Mouse (Mus musculus): Measurements from ENCODE around the gene Abi3. TPM values are rescaled to one million over a fixed set of nuclear protein-coding genes. Genes with fewer than 3 reads are reported as not detected.

Abi3 gene
- total and polyA plus RNA-seq, 3 experiments: 7.9 to 23.2 (median 11.4) TPM

GRCm38 (mm10) chr11:95834742-95835710 is 7.2 kb downstream of the Abi3 start:
- TF ChIP-seq POLR2A (IDR thresholded peaks at IDR 0.05; ENCODE audit: insufficient read depth, low read depth, low read length) (no peak), EP300 (IDR thresholded peaks at IDR 0.05; ENCODE audit: insufficient read depth, low read depth, low read length) (no peak), CTCF (IDR thresholded peaks at IDR 0.05) (peak; percentile 20; the same call in 1 of the 2 replicates)
- Histone ChIP-seq H3K27me3 (ENCODE audit: control insufficient read depth, insufficient read depth, low read length) (no peaks in the 10 kb centered on the region), H3K9ac (ENCODE audit: low read depth, low read length) (no peak overlapping the region; the same call in none of the 2 replicates), H3K79me2 (replicated peaks; ENCODE audit: control insufficient read depth, insufficient read depth, low read length) (no peaks in the 10 kb centered on the region), H3K4me1 (ENCODE audit: control insufficient read depth, insufficient read depth, low read length) (peaks cover 41% of the 10 kb centered on the region), H3K27ac (peak overlapping the region; percentile 92), H3K36me3 (ENCODE audit: control insufficient read depth, insufficient read depth, low read length) (peaks cover 6% of the 10 kb centered on the region; the same call in 1 of the 2 replicates), H3K4me3 (peak overlapping the region; percentile 18; the same call in 1 of the 2 replicates)
- 20% methylated on average over 15 of the region's 15 CpGs for WGBS
- intact Hi-C loops (cut with DNase I): no loop called here
- DNase-seq: peak; percentile 43 to 57

GRCm38 (mm10) chr11:95834143-95834667 is 8.1 kb downstream of the Abi3 start:
- intact Hi-C loops (cut with DNase I): no loop called here
- TF ChIP-seq CTCF (IDR thresholded peaks at IDR 0.05) (no peak), EP300 (IDR thresholded peaks at IDR 0.05; ENCODE audit: insufficient read depth, low read depth, low read length) (peak; percentile 41; the same call in 1 of the 2 replicates)
- Histone ChIP-seq H3K36me3 (ENCODE audit: control insufficient read depth, insufficient read depth, low read length) (peaks cover 6% of the 10 kb centered on the region; the same call in 1 of the 2 replicates), H3K9ac (ENCODE audit: low read depth, low read length) (no peak overlapping the region), H3K4me3 (no peak overlapping the region; the same call in 1 of the 2 replicates), H3K4me1 (ENCODE audit: control insufficient read depth, insufficient read depth, low read length) (peaks cover 40% of the 10 kb centered on the region), H3K79me2 (replicated peaks; ENCODE audit: control insufficient read depth, insufficient read depth, low read length) (no peaks in the 10 kb centered on the region), H3K27me3 (ENCODE audit: control insufficient read depth, insufficient read depth, low read length) (no peaks in the 10 kb centered on the region), H3K27ac (peak overlapping the region; percentile 24)
- 27% methylated on average over 22 of the region's 22 CpGs for WGBS
- peak; percentile 55 to 73 for DNase-seq

GRCm38 (mm10) chr11:95833631-95834142 is 8.6 kb downstream of the Abi3 start:
- Histone ChIP-seq H3K79me2 (replicated peaks; ENCODE audit: control insufficient read depth, insufficient read depth, low read length) (no peaks in the 10 kb centered on the region), H3K36me3 (ENCODE audit: control insufficient read depth, insufficient read depth, low read length) (peaks cover 6% of the 10 kb centered on the region; the same call in 1 of the 2 replicates), H3K27me3 (ENCODE audit: control insufficient read depth, insufficient read depth, low read length) (no peaks in the 10 kb centered on the region), H3K9ac (ENCODE audit: low read depth, low read length) (no peak overlapping the region), H3K27ac (peak overlapping the region; percentile 24), H3K4me3 (no peak overlapping the region; the same call in 1 of the 2 replicates), H3K4me1 (ENCODE audit: control insufficient read depth, insufficient read depth, low read length) (peaks cover 39% of the 10 kb centered on the region)
- 52% methylated on average over 18 of the region's 18 CpGs for WGBS
- no peak for TF ChIP-seq CTCF (IDR thresholded peaks at IDR 0.05)
- TF ChIP-seq POLR2A (IDR thresholded peaks at IDR 0.05; ENCODE audit: insufficient read depth, low read depth, low read length): no peak
- TF ChIP-seq EP300 (IDR thresholded peaks at IDR 0.05; ENCODE audit: insufficient read depth, low read depth, low read length): no peak
- no peak for DNase-seq
- intact Hi-C loops (cut with DNase I): no loop called here

- Histone ChIP-seq H3K27me3 (ENCODE audit: control insufficient read depth, insufficient read depth, low read length) (no peaks in the 10 kb centered on the region), H3K79me2 (replicated peaks; ENCODE audit: control insufficient read depth, insufficient read depth, low read length) (no peaks in the 10 kb centered on the region), H3K9ac (ENCODE audit: low read depth, low read length) (no peak overlapping the region), H3K36me3 (ENCODE audit: control insufficient read depth, insufficient read depth, low read length) (peaks cover 6% of the 10 kb centered on the region; the same call in 1 of the 2 replicates), H3K27ac (no peak overlapping the region), H3K4me3 (no peak overlapping the region), H3K4me1 (ENCODE audit: control insufficient read depth, insufficient read depth, low read length) (peaks cover 35% of the 10 kb centered on the region)
- no peak for DNase-seq
- 65% methylated on average over 8 of the region's 8 CpGs for WGBS
- intact Hi-C loops (cut with DNase I): no loop called here
- TF ChIP-seq CTCF (IDR thresholded peaks at IDR 0.05): no peak
- TF ChIP-seq POLR2A (IDR thresholded peaks at IDR 0.05; ENCODE audit: insufficient read depth, low read depth, low read length): no peak
- no peak for TF ChIP-seq EP300 (IDR thresholded peaks at IDR 0.05; ENCODE audit: insufficient read depth, low read depth, low read length)
These were observed 9.2 kb downstream of the Abi3 start for GRCm38 (mm10) chr11:95833006-95833570.

- 80% methylated on average over 18 of the region's 18 CpGs for WGBS
- intact Hi-C loops (cut with DNase I): no loop called here
- H3K4me3 ChIP-seq: no peak overlapping the region
- no peaks in the 10 kb centered on the region for H3K79me2 ChIP-seq (replicated peaks; ENCODE audit: control insufficient read depth, insufficient read depth, low read length)
- TF ChIP-seq EP300 (IDR thresholded peaks at IDR 0.05; ENCODE audit: insufficient read depth, low read depth, low read length): no peak
- TF ChIP-seq CTCF (IDR thresholded peaks at IDR 0.05): no peak
- no peak for TF ChIP-seq POLR2A (IDR thresholded peaks at IDR 0.05; ENCODE audit: insufficient read depth, low read depth, low read length)
- no peaks in the 10 kb centered on the region for H3K27me3 ChIP-seq (ENCODE audit: control insufficient read depth, insufficient read depth, low read length)
- peaks cover 6% of the 10 kb centered on the region; the same call in 1 of the 2 replicates for H3K36me3 ChIP-seq (ENCODE audit: control insufficient read depth, insufficient read depth, low read length)
- peaks cover 35% of the 10 kb centered on the region for H3K4me1 ChIP-seq (ENCODE audit: control insufficient read depth, insufficient read depth, low read length)
- no peak for DNase-seq
- H3K9ac ChIP-seq (ENCODE audit: low read depth, low read length): no peak overlapping the region
- H3K27ac ChIP-seq: no peak overlapping the region
These were observed 9.9 kb downstream of the Abi3 start for GRCm38 (mm10) chr11:95832129-95833005.

All from heart, adult 2 months (tissue).